Mouse (Mus musculus) MEL-GATA-1-ER (cell line): ENCODE measurements around the gene B4galt1.

ENCODE experiments used
- DNase-seq: peaks from one replicate; pipeline ENCODE4 v3.0.0-alpha.2; 2012; ENCODE audit warnings: low read depth; ENCODE audit errors: extremely low read depth

The B4galt1 gene

DNA sequence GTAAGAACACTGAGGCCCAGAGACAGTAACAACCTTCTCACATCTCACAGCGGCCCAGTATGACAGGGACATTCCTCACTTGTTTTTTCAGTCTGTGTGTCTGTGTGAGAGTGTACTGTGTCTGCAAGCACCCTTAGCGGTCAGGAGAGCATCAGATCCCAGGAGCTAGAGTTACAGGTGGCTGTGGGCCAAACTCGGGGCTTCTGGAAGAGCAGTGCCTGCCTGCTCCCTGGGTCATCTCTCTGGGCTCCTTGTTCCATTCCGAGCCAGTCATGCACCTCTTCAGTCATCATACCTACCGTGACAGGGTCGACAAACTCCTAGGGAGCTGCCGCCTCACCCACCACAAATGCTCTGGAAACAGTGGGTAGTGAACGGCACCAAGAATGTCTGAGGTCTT, 10.1 kb downstream of the B4galt1 start:
- DNase-seq: no peak

DNA sequence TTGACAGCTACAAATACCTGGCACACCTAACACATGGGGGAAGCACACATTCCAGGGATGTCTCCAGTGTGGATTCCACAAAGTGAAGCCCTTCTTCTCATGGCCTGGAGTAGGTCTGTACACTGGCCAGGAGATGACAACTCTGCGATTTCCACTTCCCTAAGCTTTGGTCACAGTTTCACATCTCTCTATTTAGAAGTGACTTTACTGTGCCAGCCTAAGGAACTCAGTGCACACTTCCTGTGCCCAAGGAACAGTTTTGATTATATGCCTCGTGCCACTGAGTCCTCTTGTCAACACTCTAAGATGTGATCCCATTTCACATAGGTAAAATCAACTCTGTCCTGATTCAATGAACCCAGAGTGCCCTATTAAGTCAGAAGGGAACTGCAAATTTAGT, 13.4 kb downstream of the B4galt1 start:
- no peak for DNase-seq

- DNase-seq: no peak
Measured at GRCm38 (mm10) chr4:40839251-40839650, 14.6 kb downstream of the B4galt1 start.

DNA sequence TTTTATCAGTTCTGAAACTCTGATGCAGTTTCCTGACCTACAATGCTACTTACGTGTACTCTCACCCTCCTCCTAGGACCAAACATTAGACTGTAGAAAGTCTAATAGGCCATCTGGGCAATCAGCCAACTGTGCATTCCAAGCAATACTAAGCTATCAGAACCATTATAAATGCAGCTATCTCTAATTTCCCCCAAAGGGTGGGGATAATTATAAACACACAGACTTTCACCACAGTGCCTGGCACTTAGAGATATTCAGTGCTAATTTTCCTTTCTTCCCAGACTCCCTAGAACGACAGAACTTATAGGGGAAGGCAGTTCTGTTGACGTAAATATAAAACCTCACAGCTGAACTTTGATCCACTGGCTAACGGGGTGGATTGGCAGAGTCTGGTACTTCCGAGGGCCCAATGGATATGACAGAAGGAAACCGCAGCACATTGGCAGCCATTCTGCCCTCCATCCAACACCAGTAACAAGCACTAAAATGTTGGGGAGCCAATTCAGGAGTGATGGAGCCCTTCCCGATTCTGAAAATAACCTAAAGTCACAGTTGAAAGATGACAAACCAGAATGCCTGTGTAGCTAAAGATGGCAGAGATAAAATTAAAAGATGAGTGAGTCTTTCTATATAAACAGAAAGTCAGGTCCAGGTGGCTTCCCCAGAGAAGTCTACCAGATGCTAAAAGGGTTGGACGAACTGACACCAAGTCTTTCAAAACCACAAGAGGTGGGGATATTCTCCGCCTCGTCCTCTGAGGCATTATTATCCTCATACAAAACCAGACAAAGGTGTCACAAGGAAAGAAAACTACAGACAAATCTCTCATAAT, 16.1 kb downstream of the B4galt1 start:
- DNase-seq: peak; percentile 43

- DNase-seq: no peak
Measured at GRCm38 (mm10) chr4:40837008-40837407, 16.8 kb downstream of the B4galt1 start.

- no peak for DNase-seq
Measured at GRCm38 (mm10) chr4:40834872-40835271, 18.9 kb downstream of the B4galt1 start.

- DNase-seq: no peak
Measured at GRCm38 (mm10) chr4:40834232-40834786, 19.5 kb downstream of the B4galt1 start.

GRCm38 (mm10) chr4:40833381-40834231, 20.2 kb downstream of the B4galt1 start:
- DNase-seq: no peak

DNA sequence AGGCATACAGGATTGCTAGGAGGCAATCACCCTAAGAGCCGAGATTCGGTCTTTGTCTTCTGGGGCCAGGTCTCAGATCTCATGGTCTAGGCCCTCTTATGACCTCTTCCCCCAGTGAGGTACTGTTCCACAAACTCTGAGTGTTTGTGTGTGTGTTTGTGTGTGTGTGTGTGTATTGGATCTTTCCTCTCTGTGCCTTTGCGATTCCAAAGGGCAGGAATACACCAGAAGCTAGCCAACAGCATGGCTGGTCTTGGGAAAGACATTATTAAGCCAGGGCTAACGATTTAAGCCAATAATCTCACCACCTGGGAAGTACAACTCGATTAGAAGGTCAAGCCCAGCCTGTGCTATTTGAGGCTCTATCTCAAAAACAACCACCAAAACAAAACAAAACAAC, 23.3 kb downstream of the B4galt1 start:
- DNase-seq: no peak

GRCm38 (mm10) chr4:40829654-40830400, 24.0 kb downstream of the B4galt1 start:
- no peak for DNase-seq

DNA sequence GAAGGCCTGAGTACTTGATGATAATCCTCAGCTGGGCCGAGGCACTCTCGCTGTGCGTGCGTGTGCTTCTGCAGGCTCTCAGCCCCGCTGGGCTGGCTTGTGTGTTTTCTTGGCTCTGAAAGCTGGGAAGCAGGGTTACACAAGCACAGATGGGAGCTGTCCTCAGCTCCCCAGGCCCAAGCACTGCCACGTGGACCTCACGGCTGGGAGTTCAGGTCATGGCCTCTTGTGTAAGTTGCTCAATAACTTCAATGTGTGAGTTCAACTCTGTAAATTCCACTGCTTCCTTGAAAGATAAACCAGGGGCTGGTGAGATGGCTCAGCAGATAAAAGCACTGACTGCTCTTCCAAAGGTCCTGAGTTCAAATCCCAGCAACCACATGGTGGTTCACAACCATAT, 24.9 kb downstream of the B4galt1 start:
- DNase-seq: no peak

DNA sequence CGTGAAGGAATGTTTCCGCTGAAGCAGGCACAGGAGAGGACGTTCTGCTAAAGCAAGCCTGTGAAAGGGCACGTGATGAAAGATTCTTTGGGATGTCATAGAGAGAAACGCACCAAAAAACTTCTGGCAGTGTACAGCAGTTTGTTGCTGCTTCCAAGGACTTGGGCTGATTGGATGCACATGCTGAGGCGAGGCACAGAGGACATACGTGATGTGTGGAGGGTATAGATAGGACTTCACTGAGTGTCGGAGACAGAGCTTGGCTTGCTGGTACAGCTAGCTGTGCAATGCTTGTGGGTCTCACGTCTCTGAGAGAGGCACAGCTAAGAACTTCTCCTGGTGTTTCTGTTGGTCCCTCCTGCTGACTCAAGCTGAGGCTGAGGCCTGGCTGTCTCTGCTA, 25.9 kb downstream of the B4galt1 start:
- DNase-seq: no peak

- DNase-seq: no peak
Measured at GRCm38 (mm10) chr4:40826810-40827209, 27.0 kb downstream of the B4galt1 start.

GRCm38 (mm10) chr4:40825981-40826380, 27.8 kb downstream of the B4galt1 start:
- DNase-seq: no peak

DNA sequence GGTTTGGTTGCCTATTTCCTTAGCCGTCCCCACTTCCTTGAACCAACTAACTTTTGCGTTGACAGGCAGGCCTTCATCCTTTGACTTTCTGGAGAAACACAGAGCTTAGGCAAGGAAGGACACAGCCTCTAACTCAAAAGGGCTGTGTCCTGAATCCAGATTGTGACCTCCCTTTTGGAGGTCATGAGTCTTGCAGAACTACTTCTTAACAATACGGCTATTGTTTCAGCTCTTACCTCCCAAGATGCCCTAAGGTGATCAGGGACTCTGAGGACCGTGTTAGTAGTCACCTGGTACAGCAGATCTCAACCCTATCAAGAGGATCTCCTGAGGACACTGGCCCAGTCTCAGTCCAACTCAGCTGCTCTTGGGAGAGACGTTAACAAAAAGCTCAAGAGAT, 28.7 kb downstream of the B4galt1 start:
- DNase-seq: no peak

- no peak for DNase-seq
Measured at GRCm38 (mm10) chr4:40824505-40824904, 29.3 kb downstream of the B4galt1 start.

DNA sequence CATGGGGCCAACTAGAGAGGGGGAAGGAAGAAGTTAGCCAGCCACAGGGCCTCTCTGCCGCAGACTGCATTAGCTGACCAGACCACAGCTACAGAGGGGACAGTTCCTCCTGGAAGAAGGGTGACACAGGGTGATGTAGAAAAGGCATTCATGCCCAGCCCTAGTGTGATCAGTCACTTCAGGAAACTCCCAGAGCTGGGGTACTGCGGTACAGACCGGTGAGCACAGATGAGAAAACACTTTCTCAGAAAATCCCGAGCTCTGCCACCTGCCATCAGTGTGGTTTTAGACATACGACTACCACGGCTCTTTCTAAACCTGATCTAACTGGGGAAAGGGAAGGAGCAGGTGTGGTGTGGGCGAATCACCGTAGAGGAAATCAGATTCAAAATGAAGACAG, 30.1 kb downstream of the B4galt1 start:
- no peak for DNase-seq

- DNase-seq: no peak
Measured at GRCm38 (mm10) chr4:40823151-40823550, 30.7 kb downstream of the B4galt1 start.

GRCm38 (mm10) chr4:40821303-40822023, 32.3 kb downstream of the B4galt1 start:
- DNase-seq: no peak

DNA sequence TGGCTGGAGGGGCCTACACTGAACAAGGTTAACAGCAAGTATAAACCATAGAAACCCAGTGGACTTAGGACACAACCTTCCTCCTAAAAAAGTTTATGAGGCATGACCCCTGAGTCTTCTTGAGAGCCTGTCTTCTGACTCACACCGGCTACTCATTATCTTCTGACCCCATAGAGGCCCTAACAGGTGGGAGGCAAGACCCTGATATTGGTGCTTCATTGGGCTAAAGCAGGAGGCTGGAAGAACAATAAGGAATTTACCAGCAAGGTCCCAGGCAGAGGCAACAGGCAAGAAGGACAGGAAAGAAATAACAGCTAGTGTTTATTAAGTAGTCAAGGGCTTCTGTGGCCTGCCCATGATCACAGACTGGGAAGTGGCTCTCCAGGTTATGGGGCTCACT, 32.9 kb downstream of the B4galt1 start:
- no peak for DNase-seq

GRCm38 (mm10) chr4:40820024-40820423, 33.8 kb downstream of the B4galt1 start:
- DNase-seq: peak; percentile 14
